Mouse (Mus musculus) R1 (cell line): ENCODE measurements around the gene Eefsec.

ENCODE experiments used
- DNase-seq: peaks from one replicate; pipeline ENCODE4 v3.0.0-alpha.2; 2018; ENCODE audit warnings: low read depth, low spot score

The Eefsec gene

DNA sequence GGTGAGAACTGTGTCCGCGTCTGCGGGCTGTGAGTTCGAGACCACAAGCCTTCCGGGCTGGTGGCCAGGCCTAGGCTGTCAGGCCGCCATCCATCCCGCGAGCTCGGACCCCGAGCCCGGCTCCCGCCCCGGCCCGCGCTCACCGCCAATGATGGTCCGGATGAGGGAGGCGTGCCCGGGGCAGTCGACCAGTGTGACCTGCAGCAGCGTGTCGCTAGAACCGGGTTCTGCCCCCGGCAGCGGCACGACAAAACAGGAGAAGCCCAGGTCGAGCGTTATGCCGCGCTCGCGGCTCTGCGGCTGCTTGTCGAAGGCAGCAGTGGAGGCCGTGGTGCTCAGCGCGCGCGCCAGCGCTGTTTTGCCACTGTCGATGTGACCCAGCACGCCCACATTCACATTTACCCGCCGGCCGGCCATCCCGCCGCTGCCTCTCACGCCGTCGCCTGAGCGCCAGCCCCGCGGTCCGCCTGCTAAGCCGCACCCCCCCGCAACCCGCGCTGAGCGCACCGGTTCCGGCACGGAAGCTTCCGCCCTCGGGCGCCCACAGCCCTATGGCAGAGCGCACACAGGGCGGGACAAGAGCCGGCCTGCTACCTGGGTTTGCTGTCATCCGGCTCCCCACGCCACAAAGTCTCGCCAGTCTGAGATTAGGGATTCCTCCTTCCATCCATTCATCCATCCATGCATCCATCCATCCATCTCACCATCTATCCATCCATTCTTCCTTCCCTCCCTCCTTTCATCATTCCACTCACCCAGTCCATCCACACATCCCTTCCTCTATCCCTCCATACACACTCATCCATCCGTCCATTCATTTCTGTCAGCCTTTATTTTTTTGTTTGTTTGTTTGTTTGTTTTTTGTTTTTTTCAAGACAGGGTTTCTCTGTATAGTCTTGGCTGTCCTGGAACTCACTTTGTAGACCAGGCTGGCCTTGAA is at the start of gene Eefsec:
Gene Eefsec (minus strand): TSS at position 477 of the 940 bp plus-strand sequence.
- DNase-seq: peak; percentile 82

GRCm38 (mm10) chr6:88493712-88494111 is 47.4 kb upstream of the Eefsec start:
- DNase-seq: no peak

- no peak for DNase-seq
These were observed 44.5 kb upstream of the Eefsec start for GRCm38 (mm10) chr6:88490629-88491354.

GRCm38 (mm10) chr6:88489834-88490233 is 43.5 kb upstream of the Eefsec start:
- no peak for DNase-seq

DNA sequence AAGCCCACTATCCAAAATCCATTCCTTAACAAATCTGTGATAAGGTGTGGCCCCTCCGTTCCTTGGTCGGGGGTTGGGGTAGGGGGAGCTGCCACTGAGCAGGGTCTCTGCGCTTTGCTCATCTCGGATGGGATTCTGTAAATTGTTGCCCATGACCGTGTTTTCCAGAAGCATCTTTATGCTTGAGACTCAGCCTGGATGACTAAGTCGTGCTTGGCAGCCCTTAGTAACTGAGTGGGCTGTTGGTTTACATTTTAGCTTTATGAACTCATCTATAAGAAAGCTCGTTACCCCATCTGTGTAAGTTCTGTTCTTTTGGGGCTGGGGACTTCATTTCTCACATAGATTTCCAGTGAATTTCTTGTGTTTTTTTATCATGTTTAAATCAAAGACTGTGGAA is 42.7 kb upstream of the Eefsec start:
- DNase-seq: no peak

GRCm38 (mm10) chr6:88486893-88487292 is 40.6 kb upstream of the Eefsec start:
- no peak for DNase-seq

- no peak for DNase-seq
These were observed 39.0 kb upstream of the Eefsec start for GRCm38 (mm10) chr6:88485378-88485777.

DNA sequence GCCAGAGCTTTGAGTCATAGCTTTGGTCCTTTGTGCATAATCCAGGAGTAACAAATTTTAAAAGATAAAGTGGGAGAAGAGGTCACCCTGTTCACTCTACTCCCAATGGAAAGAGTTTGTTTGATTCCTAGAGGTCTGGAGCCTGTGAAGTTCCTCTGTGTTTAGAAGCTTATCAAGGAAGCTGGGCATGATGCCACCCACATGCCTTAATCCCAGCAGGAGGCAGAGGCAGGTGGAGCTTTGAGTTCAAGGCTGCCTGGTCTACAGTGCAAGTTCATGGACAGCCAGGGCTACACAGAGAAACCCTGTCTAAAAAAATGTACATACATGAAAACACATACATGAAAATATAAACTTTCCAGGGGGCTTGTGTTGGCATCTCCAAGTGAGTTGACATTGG is 37.6 kb upstream of the Eefsec start:
- no peak for DNase-seq

GRCm38 (mm10) chr6:88483111-88483510 is 36.8 kb upstream of the Eefsec start:
- peak; percentile 94 for DNase-seq

- peak; percentile 48 for DNase-seq
These were observed 34.1 kb upstream of the Eefsec start for GRCm38 (mm10) chr6:88480421-88480820.

GRCm38 (mm10) chr6:88469878-88470277 is 23.5 kb upstream of the Eefsec start:
- DNase-seq: peak; percentile 68

DNA sequence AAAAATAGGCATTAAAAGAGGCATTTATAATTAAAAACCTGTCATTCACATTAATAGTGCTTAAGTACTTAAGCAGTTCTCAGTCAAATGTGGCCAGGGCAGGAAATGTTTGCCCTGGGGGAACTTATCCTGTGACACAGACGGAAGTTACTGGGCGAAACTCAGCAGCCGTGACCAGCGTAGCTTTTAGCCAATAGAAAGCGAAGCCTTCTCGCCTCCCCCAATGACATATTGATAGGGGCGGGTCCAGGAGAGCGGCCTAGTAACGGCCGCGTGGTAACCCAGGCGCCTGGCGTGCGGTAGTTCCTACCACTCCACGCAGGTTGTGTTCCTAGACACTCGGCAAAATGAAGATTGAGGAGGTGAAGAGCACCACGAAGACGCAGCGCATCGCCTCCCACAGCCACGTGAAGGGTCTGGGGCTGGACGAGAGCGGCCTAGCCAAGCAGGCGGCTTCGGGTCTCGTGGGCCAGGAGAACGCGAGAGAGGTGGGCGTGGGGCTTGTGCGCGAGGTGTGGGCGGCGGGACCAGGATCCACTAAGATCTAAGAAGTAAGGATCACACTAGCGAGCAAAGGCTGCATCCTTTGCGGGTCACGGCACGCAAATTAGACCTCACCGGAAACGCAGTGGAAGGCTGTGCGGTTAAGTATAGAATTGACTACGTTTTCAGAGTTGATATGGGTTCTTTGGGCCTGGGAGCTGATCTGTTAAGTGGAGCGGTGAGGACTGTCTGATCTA is 19.0 kb upstream of the Eefsec start, which contains the start of gene Ruvbl1:
Gene Ruvbl1 (plus strand): TSS at position 229 of the 740 bp plus-strand sequence.
- DNase-seq: peak; percentile 99

DNA sequence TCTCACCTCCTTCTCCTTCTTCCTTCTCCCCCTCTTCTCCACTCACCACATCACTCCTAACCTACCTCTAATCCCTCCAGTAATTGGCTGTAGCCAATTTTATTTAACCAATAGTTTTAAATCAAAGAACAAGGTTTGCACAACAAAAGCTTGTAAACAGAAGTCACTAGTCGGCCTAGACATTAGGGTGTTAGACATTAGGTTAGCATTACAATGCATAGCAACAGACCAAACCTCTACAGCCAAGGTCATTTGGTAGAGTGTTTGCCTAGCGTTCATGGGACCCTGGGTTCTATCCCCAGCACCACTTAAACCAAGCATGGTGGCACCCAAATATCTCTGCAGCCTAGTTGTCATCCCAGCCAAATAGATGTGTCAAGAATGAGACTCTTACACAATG is 8.2 kb upstream of the Eefsec start:
- DNase-seq: peak; percentile 56

GRCm38 (mm10) chr6:88447454-88447853 is 1.1 kb upstream of the Eefsec start:
- peak; percentile 91 for DNase-seq

GRCm38 (mm10) chr6:88445661-88446060 is 678 bp downstream of the Eefsec start:
- DNase-seq: no peak

GRCm38 (mm10) chr6:88444076-88444750 is 2.1 kb downstream of the Eefsec start:
- no peak for DNase-seq

DNA sequence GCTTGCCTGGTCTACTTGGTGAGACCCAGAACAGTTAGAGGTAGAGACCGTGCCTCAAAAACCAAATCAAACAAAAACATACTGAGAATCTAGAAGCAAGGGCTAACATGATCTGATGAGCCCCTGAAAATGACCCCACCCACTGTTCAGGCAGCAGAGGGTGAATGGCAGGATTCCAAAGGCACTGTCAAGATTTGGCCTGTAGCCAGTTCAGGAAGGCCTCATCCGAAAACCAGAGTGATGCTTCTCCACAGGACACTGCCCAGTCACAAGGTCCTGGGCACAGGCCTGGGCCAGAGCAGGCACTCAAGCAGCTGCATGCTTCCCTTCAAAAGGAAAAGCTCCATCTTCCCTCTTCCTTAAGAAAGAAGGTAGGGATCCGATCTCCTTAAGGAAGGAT is 2.9 kb downstream of the Eefsec start:
- DNase-seq: no peak

GRCm38 (mm10) chr6:88442551-88442950 is 3.8 kb downstream of the Eefsec start:
- DNase-seq: no peak

GRCm38 (mm10) chr6:88439056-88439455 is 7.3 kb downstream of the Eefsec start:
- no peak for DNase-seq

DNA sequence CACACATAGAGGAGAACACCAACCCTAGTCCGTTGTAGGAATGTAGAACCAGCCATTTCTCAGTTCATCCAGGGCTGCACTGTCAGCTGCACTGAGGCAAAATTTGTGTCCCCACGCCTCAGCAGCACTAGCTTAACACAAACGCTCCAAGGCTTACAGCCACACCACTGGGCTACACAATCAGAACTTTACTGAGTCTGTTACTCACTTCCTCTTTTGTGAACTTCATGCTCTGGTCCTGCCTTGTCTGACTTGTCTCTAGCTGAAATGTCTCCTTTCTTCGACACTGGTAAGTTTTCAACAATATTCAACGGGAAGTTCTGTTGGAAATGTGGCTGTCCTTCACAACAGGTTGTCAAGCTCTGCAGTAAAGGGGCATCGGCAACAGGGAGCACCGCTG is 10.7 kb downstream of the Eefsec start:
- no peak for DNase-seq

GRCm38 (mm10) chr6:88431202-88431601 is 15.1 kb downstream of the Eefsec start:
- DNase-seq: peak; percentile 25
